In the genomic region with DNA sequence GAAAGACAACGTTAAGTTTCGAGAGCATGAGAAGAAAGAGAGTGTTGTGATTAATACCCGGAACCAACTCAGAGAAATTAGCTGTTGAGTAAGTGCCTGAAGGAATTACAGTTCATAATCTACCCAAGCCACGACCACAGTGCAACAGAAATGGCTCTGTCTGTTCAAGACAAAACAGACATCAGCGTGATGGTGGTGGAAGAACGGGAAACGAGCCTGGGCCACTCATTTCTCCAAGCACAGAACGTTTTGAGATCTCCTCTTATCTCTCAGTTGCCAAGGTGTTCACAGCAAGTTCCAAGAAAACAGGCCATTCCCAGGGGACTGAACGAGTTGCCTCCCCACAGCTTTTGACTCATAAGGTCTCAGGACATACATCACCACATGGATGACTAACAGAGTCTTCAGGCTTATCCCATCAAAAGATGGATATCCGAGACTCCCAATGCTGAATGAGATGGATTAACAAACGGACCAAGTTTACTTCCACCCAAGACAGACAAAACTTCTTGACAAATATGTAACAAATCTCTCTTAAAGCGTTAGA, we compare ENCODE assay signal across 31 mouse cellular contexts. TPM values are rescaled to one million over a fixed set of nuclear protein-coding genes. Genes with fewer than 3 reads are reported as not detected.
A peak's percentile ranks its signal among the peaks of the same experiment; 100 is the strongest.
DNase-seq lines count a peak whose midpoint lies in the region; ATAC-seq and TF ChIP-seq lines count a peak whose summit lies in the region.
"Had no signal": no experiment of that assay in that cellular context is flagged by ENCODE, and none has a peak within 500 bp of the region (broad histone marks: within the 10 kb centered on the region; RNA-seq: fewer than 3 reads in every experiment).

No protein-coding gene starts in this region.

- H3K4me3 ChIP-seq in heart, adult 2 months, result no peak overlapping the region
- no peak overlapping the region for H3K4me3 ChIP-seq in midbrain, embryonic 11.5 days (ENCODE audit: low read depth, low read length)
- no peak overlapping the region for H3K4me3 ChIP-seq in midbrain, embryonic 13.5 days (replicated peaks)
- no peak overlapping the region for H3K4me3 ChIP-seq in limb, embryonic 10.5 days
- H3K4me3 ChIP-seq: embryonic facial prominence, embryonic 10.5 days; embryonic facial prominence, embryonic 13.5 days; erythroblast, embryonic 14.5 days; forebrain, embryonic 10.5 days; forebrain, embryonic 13.5 days; heart, embryonic 10.5 days; heart, embryonic 13.5 days had no signal

- H3K27ac ChIP-seq in heart, adult 2 months, result no peak overlapping the region
- H3K27ac ChIP-seq in midbrain, embryonic 11.5 days (ENCODE audit: low read depth, low read length), result no peak overlapping the region
- H3K27ac ChIP-seq in midbrain, embryonic 13.5 days, result no peak overlapping the region
- H3K27ac ChIP-seq in limb, embryonic 10.5 days, result no peak overlapping the region
- H3K27ac ChIP-seq: embryonic facial prominence, embryonic 10.5 days; embryonic facial prominence, embryonic 13.5 days; forebrain, embryonic 10.5 days; forebrain, embryonic 13.5 days; heart, embryonic 10.5 days; heart, embryonic 13.5 days; hindbrain, embryonic 14.5 days; hindbrain, postnatal 0 days had no signal

- no peaks in the 10 kb centered on the region for H3K27me3 ChIP-seq in heart, adult 2 months (ENCODE audit: control insufficient read depth, insufficient read depth, low read length)
- no peaks in the 10 kb centered on the region for H3K27me3 ChIP-seq in midbrain, embryonic 11.5 days (ENCODE audit: control insufficient read depth, insufficient read depth, low read length)
- no peaks in the 10 kb centered on the region for H3K27me3 ChIP-seq in midbrain, embryonic 13.5 days
- no peaks in the 10 kb centered on the region for H3K27me3 ChIP-seq in Patski
- no peaks in the 10 kb centered on the region for H3K27me3 ChIP-seq in limb, embryonic 10.5 days (ENCODE audit: low read depth, poor library complexity, severe bottlenecking)
- H3K27me3 ChIP-seq: embryonic facial prominence, embryonic 13.5 days; forebrain, embryonic 13.5 days; heart, embryonic 13.5 days had no signal

- in situ Hi-C loops in Patski (cut with MboI; ENCODE audit: low pct_unique_long_range_greater_than_20kb), result no loop called here

- intact Hi-C loops in heart, adult 2 months (cut with DNase I), result no loop called here

- DNase-seq in heart, adult 11 months, result peak; percentile 44
- no peak for DNase-seq in heart, adult 2 months
- DNase-seq in midbrain, embryonic 11.5 days (ENCODE audit: low spot score, missing footprints), result peak; percentile 21
- peak; percentile 68 for DNase-seq in Patski (ENCODE audit: low read depth, low spot score)
- DNase-seq in skeletal muscle tissue, adult 2 months (ENCODE audit: low read depth, low spot score), result peak; percentile 7
- DNase-seq in limb, embryonic 10.5 days (ENCODE audit: low spot score), result no peak
- DNase-seq in adrenal gland, postnatal 10 days, result no peak
- DNase-seq: adrenal gland, adult 2 months; adrenal gland, postnatal 25 days; cerebellum, adult 11-12 months; cerebellum, adult 8-10 months; cerebellum, postnatal 10 days; cerebellum, postnatal 36 days; embryo, embryonic 11 days; gastrocnemius, postnatal 14 days; heart, adult 18-20 months; heart, postnatal 14 days; heart, postnatal 4 days had no signal

- TF ChIP-seq EP300 in heart, adult 2 months (IDR thresholded peaks at IDR 0.05; ENCODE audit: insufficient read depth, low read depth, low read length), result no peak

- no peaks in the 10 kb centered on the region for H3K4me1 ChIP-seq in heart, adult 2 months (ENCODE audit: control insufficient read depth, insufficient read depth, low read length)
- no peaks in the 10 kb centered on the region for H3K4me1 ChIP-seq in midbrain, embryonic 11.5 days (ENCODE audit: control insufficient read depth, insufficient read depth, low read length)
- no peaks in the 10 kb centered on the region for H3K4me1 ChIP-seq in midbrain, embryonic 13.5 days (replicated peaks)
- no peaks in the 10 kb centered on the region for H3K4me1 ChIP-seq in limb, embryonic 10.5 days
- H3K4me1 ChIP-seq: forebrain, embryonic 13.5 days; heart, embryonic 10.5 days; heart, embryonic 13.5 days had no signal

- no peak for TF ChIP-seq CTCF in heart, adult 2 months (IDR thresholded peaks at IDR 0.05)
- no peak for TF ChIP-seq CTCF in Patski (IDR thresholded peaks at IDR 0.05)

- 75% methylated on average over 12 of the region's 12 CpGs for WGBS in heart, adult 2 months
- WGBS in midbrain, embryonic 11.5 days, result 85% methylated on average over 12 of the region's 12 CpGs
- WGBS in midbrain, embryonic 13.5 days, result 86% methylated on average over 12 of the region's 12 CpGs
- WGBS in limb, embryonic 10.5 days, result 86% methylated on average over 12 of the region's 12 CpGs

- H3K36me3 ChIP-seq in heart, adult 2 months (ENCODE audit: control insufficient read depth, insufficient read depth, low read length), result no peaks in the 10 kb centered on the region
- no peaks in the 10 kb centered on the region for H3K36me3 ChIP-seq in midbrain, embryonic 11.5 days (ENCODE audit: control insufficient read depth, insufficient read depth, low read length)
- H3K36me3 ChIP-seq in midbrain, embryonic 13.5 days, result no peaks in the 10 kb centered on the region
- H3K36me3 ChIP-seq in limb, embryonic 10.5 days, result no peaks in the 10 kb centered on the region
- H3K36me3 ChIP-seq: embryonic facial prominence, embryonic 10.5 days; embryonic facial prominence, embryonic 13.5 days; forebrain, embryonic 10.5 days; heart, embryonic 10.5 days; heart, embryonic 13.5 days had no signal

- no peak for TF ChIP-seq POLR2A in heart, adult 2 months (IDR thresholded peaks at IDR 0.05; ENCODE audit: insufficient read depth, low read depth, low read length)

- CTCF ChIA-PET in Patski (lab: Charles Lee), result interaction anchor here (0.6 kb wide), 1 partner anchor 22 kb away, joined by 3 read pairs; no protein-coding TSS in a partner anchor

- no peak overlapping the region for H3K4me2 ChIP-seq in midbrain, embryonic 11.5 days
- H3K4me2 ChIP-seq in midbrain, embryonic 13.5 days (replicated peaks), result no peak overlapping the region
- H3K4me2 ChIP-seq: embryonic facial prominence, embryonic 13.5 days; forebrain, embryonic 13.5 days; heart, embryonic 13.5 days; hindbrain, embryonic 14.5 days had no signal

- H3K9me3 ChIP-seq in midbrain, embryonic 11.5 days (ENCODE audit: control insufficient read depth, low read length), result no peaks in the 10 kb centered on the region
- no peaks in the 10 kb centered on the region for H3K9me3 ChIP-seq in midbrain, embryonic 13.5 days
- no peaks in the 10 kb centered on the region for H3K9me3 ChIP-seq in limb, embryonic 10.5 days (replicated peaks)
- H3K9me3 ChIP-seq: embryonic facial prominence, embryonic 10.5 days; forebrain, embryonic 10.5 days; forebrain, embryonic 13.5 days; heart, embryonic 10.5 days; heart, embryonic 13.5 days had no signal

- POLR2A ChIA-PET in Patski (lab: Charles Lee), result no interaction called here

- ATAC-seq in midbrain, embryonic 11.5 days (ENCODE audit: low FRiP score), result no peak
- ATAC-seq in midbrain, embryonic 13.5 days, result no peak
- no peak for ATAC-seq in Patski
- ATAC-seq: CD4-positive, CD25-positive, alpha-beta regulatory T cell, adult 4 months; forebrain, embryonic 13.5 days; forebrain, embryonic 16.5 days; hindbrain, postnatal 0 days; inflammation-experienced regulatory T-cells, adult 6 months had no signal

- no peak overlapping the region for H3K9ac ChIP-seq in heart, adult 2 months (ENCODE audit: low read depth, low read length)
- no peak overlapping the region for H3K9ac ChIP-seq in midbrain, embryonic 11.5 days (ENCODE audit: low read length)
- H3K9ac ChIP-seq in midbrain, embryonic 13.5 days (replicated peaks), result no peak overlapping the region
- H3K9ac ChIP-seq: embryonic facial prominence, embryonic 13.5 days; forebrain, embryonic 13.5 days; heart, embryonic 13.5 days; hindbrain, embryonic 14.5 days had no signal

- no peaks in the 10 kb centered on the region for H3K79me2 ChIP-seq in heart, adult 2 months (replicated peaks; ENCODE audit: control insufficient read depth, insufficient read depth, low read length)

RNA-seq across cellular contexts. Expression of a gene that starts 42.0 kb away (rescaled TPM):
- total RNA-seq in heart, adult 2 months (2021), result 1 to 10 TPM; 3.6 to 4.7 TPM
- polyA plus RNA-seq in heart, adult 2 months (2012; rRNA removed), result 4.4 and 4.8 TPM in 2 replicates
- 0.31 and 0.54 TPM in 2 replicates for polyA plus RNA-seq in midbrain, embryonic 11.5 days (2014; fragmentation: Nextera tagmentation; extraction: Ambion mirVana)
- 0.81 and 0.89 TPM in 2 replicates for polyA plus RNA-seq in midbrain, embryonic 13.5 days (2015; fragmentation: Nextera tagmentation; extraction: Ambion mirVana)
- polyA plus RNA-seq in Patski (2021), result 14.9 TPM
- 0.29 and 0.50 TPM in 2 replicates for polyA plus RNA-seq in limb, embryonic 10.5 days (2016; fragmentation: Nextera tagmentation; extraction: Ambion mirVana)
- total RNA-seq in adrenal gland, postnatal 10 days (2021), result 1 to 10 TPM; 7.4 to 9.3 TPM

Comparison
In these comparisons a context has a peak if more than half of its experiments do, and no peak if none do; other contexts are left out.
1. DNase-seq: peak in heart, adult 11 months (single experiment), midbrain, embryonic 11.5 days (single experiment), Patski (single experiment) and skeletal muscle tissue, adult 2 months (single experiment); none in heart, adult 2 months (0 of 2), limb, embryonic 10.5 days (single experiment) and adrenal gland, postnatal 10 days (single experiment).